Mouse (Mus musculus) brain, embryonic 14.5 days (tissue): ENCODE measurements around the gene Adamts9. TPM values are rescaled to one million over a fixed set of nuclear protein-coding genes. Genes with fewer than 3 reads are reported as not detected.

ENCODE experiments used
- DNase-seq: peaks from one replicate; pipeline ENCODE4 v3.0.0-alpha.2; 2011; ENCODE audit warnings: low read depth
- CTCF ChIP-seq: fragments of 200-500 bp; IDR thresholded peaks from 2 replicates; pipeline ENCODE4 v1.5.1; 2012; ENCODE audit warnings: inconsistent platforms, mild to moderate bottlenecking, moderate library complexity, borderline replicate concordance; ENCODE audit not compliant: insufficient read depth, insufficient read length; ENCODE audit errors: extremely low read depth
- POLR2A ChIP-seq: fragments of 200-500 bp; IDR thresholded peaks from 2 replicates; pipeline ENCODE4 v1.6.1; 2012; ENCODE audit warnings: mild to moderate bottlenecking, inconsistent platforms, borderline replicate concordance; ENCODE audit not compliant: poor library complexity, insufficient read depth, insufficient read length, severe bottlenecking; ENCODE audit errors: extremely low read depth
- polyA plus RNA-seq: library from polyadenylated mRNA; depleted of rRNA; stranded (reverse); fragments of >200 nt; gene quantifications from 2 replicates; pipeline ENCODE4 v1.2.3, GENCODE M21; 2012; rRNA removed

Adamts9 gene
- 2.0 and 4.2 TPM in 2 replicates for polyA plus RNA-seq

DNA sequence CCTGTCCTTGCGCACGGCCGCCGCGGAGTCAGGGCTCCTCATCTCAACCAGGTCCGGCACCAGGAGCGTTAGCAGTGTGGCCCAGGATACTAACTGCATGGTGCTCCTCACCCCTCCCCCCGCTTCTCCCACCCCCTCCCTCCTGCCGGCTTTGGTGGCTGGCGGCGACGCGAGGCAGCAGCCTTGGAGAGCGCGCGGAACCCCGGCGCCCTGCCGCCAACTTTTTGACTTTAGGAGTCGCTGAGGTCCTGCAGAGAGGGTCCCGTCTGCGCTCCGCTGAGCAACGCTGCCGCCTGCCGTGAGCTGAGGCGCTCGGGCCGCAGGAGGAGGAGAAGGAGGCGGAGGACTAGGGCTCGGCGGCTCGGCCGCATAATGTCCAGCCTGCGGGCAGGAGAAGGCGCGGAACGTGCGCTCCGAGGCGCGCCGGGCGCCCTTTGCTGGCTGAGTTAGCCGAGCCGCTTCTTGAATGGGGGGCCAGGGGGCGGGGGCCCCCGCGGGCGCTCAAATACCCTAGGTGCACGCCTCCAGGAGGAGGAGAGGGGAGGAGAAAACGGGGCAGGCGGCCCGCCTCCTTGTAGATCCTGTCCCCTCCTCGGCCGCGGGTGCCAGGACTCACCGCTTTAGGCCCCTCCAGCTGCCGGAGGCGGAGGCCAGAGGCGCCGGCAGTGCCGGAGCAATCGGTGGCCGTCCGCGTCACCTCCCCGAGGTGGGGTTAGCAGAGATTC, at the start of gene Adamts9:
TSS of gene Adamts9 (minus strand) at position 436 of the 725 bp plus-strand sequence.
- TF ChIP-seq CTCF (no peak), POLR2A (peak; percentile 21; the same call in 1 of the 2 replicates)
- DNase-seq = peak; percentile 81

DNA sequence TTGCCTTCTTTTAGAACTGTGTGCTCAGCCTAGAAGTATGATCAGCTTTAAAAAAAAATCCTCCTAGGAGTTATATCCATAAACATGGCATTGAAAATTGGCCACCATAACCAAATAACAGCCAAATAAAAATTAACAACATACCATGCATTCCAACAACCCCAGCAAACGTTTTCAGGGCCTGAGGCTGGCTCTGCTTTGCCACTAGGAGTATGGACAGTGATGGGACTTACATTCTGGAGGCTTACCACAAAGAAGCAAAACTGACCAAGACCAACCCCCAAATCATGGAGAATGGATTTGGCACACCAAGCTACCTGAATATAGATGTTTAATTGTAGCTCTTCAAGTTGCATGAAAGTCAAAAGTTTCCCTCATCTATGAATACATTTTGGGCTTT, 48.3 kb upstream of the Adamts9 start:
- no peak for DNase-seq
- TF ChIP-seq POLR2A (no peak), CTCF (no peak)

GRCm38 (mm10) chr6:92988620-92988998, 45.3 kb upstream of the Adamts9 start:
- TF ChIP-seq POLR2A (no peak), CTCF (no peak)
- DNase-seq = no peak

DNA sequence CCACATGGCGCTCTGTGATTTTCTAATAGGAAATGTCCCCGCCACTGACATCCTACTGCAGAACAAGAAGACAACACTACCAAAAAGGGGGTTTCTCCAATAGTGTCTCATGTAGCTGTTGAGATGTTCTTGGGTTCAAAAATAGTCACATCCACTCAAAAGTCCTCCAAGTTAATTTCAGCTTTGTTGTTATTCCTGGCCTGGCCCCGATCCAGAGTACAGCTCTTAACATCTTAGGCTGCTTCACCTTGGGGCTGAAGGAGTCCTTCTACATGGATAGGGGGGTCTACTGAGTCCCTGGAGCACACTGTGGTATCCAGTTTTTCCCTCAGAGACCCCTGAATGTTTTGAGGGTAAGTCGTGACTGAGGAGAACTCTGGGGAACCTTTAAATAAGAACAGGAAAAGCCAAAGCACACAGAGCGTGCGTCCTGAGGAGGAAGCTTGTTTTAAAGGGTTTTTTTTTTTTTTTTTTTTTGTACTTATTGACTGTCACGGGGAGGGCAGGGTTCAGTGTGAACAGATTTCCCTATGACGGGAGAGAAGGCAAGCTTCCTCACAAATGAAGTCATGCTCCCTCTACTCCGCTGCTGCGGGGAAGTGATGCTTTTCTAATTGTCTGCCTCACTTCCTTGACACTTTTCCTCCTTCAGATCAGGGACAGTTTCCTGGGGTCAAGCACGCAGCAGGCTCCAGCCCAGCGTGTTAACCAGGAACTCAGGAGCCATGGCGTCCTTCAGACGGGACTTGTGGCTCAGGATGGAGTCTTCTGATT, 44.7 kb upstream of the Adamts9 start:
- TF ChIP-seq CTCF (no peak), POLR2A (no peak)
- no peak for DNase-seq

DNA sequence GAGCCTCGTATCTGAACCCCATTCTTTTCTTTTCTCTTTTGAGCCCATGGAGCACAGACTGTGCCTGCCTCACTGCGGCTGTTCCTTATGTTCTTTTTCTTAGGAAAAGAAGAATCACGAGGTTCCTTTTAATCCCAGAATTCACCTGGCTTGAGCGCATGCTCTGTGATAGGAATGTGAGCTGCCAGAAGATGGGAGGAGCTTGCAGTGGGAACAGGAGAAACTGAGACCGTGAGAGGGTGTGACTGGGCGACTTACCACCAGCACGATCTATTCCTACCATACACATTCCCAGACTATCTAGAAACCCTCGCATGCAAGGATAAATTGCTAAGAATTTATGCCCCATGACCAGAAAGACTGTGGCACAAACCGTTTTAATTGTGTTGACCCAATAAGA, 44.1 kb upstream of the Adamts9 start:
- DNase-seq = no peak

DNA sequence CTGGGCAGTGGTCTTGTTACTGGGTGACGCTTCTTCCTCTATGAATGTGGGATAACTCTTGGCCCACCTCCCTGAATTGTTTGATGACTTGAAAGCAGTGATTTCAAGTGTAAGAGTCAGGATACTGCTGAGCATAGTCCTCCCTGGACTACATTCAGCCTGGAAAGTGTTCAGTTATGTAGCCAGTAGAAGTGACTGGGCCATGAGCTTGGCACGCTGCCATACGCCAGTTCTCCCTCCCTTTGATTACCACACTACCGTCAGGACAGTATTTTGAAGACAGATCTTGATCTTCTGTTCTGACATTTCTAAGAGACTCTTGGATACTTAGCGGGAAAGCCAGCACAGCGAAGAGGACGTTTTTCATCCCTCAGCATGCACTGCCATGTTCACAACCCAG, 40.1 kb upstream of the Adamts9 start:
- TF ChIP-seq CTCF = no peak
- TF ChIP-seq POLR2A = no peak
- DNase-seq = peak; percentile 40

More for the DNA sequence above, 44.1 kb upstream of the Adamts9 start:
- TF ChIP-seq POLR2A = no peak
- TF ChIP-seq CTCF = no peak

- DNase-seq = no peak
- TF ChIP-seq CTCF = no peak
- no peak for TF ChIP-seq POLR2A
Observed at GRCm38 (mm10) chr6:92981451-92982186, 38.3 kb upstream of the Adamts9 start.

DNA sequence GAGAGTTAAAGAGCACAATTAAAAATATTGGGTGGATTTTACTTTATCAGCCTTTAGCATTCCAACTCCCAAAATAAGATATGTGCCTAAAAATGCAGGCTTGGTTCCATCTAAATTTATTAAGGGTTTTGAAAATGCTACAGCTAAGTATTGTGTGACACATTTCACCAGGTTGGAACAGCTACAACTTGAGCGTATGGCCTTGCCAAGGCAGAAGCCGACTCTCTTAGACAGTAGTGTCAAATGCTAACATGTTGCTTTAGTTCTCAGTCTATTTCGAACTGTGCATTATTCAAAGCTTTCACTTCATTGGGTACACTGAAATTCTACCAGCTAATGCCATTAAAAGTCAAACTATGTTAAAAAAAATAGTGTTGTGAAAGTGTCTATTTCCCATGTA, 30.0 kb upstream of the Adamts9 start:
- TF ChIP-seq CTCF = no peak
- TF ChIP-seq POLR2A = no peak
- no peak for DNase-seq

DNA sequence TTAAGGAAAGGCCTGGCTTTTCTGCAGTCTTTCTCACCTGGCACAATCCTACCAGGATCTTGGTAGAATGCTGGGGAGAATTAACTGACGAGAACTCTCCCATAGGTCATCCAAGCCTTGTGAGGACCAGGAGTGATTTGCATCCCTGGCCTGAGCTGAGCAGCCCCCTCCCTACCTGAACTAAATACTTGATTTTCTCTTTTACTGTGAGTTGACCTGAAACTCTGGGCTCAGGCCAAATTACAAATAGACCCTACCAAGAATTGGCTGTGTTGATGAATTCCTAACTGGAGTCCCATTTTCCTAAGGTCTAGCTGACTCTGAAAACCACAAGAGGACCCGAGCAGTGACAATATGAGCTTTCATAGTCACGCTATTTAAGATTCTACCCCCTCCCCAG, 25.4 kb upstream of the Adamts9 start:
- no peak for DNase-seq
- TF ChIP-seq CTCF = no peak
- TF ChIP-seq POLR2A = no peak

DNA sequence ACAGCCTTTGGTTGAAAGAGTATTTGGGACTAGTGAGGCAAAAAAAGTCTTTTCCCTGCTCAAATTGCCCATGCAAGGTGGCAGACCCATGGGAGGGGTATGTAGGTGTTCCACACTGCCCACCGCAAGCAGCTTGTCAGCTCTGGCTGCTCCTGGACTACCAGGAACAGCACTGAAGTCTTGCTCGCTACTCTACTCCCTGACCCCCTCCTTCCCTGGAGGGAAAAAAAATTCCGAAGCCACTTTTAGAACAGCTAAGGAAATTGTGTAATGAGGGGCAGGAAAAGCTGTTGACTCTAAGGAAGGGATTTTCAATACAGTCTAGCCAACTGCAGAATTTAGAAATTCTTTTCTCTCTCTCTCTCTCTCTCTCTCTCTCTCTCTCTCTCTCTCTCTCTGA, 24.9 kb upstream of the Adamts9 start:
- DNase-seq = no peak
- TF ChIP-seq POLR2A (no peak), CTCF (no peak)

DNA sequence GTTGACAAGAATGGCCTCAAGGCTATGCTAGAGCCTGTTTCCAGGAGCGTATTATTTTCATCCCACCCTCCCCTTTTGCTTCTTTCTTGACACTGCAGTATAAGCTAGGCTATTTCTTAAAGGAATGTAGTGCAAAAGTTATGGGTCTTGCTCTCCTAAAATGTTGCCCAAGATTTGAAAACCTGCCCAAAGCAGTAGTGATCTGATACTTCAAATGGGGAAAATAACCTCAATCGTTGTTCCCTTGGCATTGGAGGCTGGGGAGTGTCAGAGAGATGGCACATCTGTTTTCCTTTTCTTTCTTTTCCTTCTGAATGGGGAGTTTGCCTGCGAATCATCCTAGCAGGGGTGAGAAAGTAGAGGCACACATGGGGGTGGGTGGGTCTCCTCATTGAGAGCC, 19.7 kb upstream of the Adamts9 start:
- no peak for DNase-seq
- TF ChIP-seq POLR2A = no peak
- TF ChIP-seq CTCF = no peak
